Mouse (Mus musculus): ENCODE measurements around the gene Slco4a1. TPM values are rescaled to one million over a fixed set of nuclear protein-coding genes. Genes with fewer than 3 reads are reported as not detected.

Gene Slco4a1
- polyA plus RNA-seq, 1 experiment from 2014 or later, result 1.5 TPM

DNA sequence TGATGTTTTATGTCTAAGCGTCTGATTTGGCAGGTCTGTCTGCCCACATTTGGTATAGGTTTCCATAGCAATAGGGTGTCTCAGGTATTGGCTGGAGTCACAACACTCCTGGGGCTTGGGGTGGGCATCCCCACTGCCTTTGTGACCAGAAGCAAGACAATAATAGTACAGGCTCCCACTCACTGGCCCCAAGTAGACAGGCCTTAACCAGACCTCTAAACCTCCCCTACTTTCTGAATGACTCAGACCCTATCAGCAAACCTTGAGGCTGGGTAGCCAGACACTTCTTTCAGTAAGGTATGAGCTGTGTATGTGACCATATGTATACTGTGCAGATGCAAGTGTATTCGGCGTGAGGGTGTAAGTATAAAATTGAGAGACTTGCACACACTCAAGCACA, 18.8 kb downstream of the Slco4a1 start:
- no peak overlapping the region for H3K4me3 ChIP-seq (ENCODE audit: low read depth, low read length)
- no peaks in the 10 kb centered on the region; the same call in 1 of the 2 replicates for H3K4me1 ChIP-seq (replicated peaks; ENCODE audit: control insufficient read depth, insufficient read depth, low read length)
- no peak overlapping the region for H3K4me2 ChIP-seq
- H3K9ac ChIP-seq (ENCODE audit: low read depth, low read length), result no peak overlapping the region
- H3K36me3 ChIP-seq (ENCODE audit: control insufficient read depth, insufficient read depth, low read length), result no peaks in the 10 kb centered on the region
- WGBS, result 88% methylated on average over 3 of the region's 3 CpGs
- no peak for DNase-seq (ENCODE audit: low spot score)
- H3K9me3 ChIP-seq (ENCODE audit: control insufficient read depth, low read length), result no peaks in the 10 kb centered on the region
- H3K27ac ChIP-seq (ENCODE audit: low read depth, low read length), result no peak overlapping the region
- no peak for ATAC-seq (replicated peaks; ENCODE audit: low FRiP score)
- no peaks in the 10 kb centered on the region; the same call in 1 of the 2 replicates for H3K27me3 ChIP-seq (replicated peaks; ENCODE audit: control insufficient read depth, insufficient read depth, low read length)

DNA sequence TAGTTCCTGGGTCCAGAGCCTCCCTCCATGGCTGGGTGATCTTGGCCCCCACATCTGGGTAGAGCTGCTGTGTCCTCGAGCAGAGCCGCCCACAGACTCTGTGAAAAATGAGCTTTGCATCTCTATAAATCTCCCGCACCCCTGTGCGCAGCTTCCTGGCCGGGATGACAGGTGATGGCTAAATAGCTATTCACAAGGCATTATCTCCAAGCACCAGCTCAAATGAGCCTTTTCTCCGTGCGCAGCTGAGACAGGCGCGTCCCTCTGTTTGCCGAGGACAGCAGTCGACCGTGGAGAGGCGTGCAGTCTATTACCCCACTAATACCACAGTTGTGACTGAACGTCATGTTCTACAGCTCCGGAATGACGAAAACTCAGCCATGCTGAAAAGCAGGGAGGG, 26.2 kb downstream of the Slco4a1 start:
- WGBS, result 42% methylated on average over 16 of the region's 16 CpGs
- Histone ChIP-seq H3K36me3 (ENCODE audit: control insufficient read depth, insufficient read depth, low read length) (no peaks in the 10 kb centered on the region), H3K27me3 (replicated peaks; ENCODE audit: control insufficient read depth, insufficient read depth, low read length) (no peaks in the 10 kb centered on the region; the same call in 1 of the 2 replicates), H3K9ac (ENCODE audit: low read depth, low read length) (no peak overlapping the region), H3K27ac (ENCODE audit: low read depth, low read length) (no peak overlapping the region), H3K4me3 (ENCODE audit: low read depth, low read length) (no peak overlapping the region), H3K4me1 (replicated peaks; ENCODE audit: control insufficient read depth, insufficient read depth, low read length) (no peaks in the 10 kb centered on the region), H3K4me2 (no peak overlapping the region), H3K9me3 (ENCODE audit: control insufficient read depth, low read length) (no peaks in the 10 kb centered on the region)
- DNase-seq (ENCODE audit: low spot score), result no peak
- ATAC-seq (replicated peaks; ENCODE audit: low FRiP score), result no peak

- ATAC-seq (replicated peaks; ENCODE audit: low FRiP score), result no peak
- H3K27me3 ChIP-seq (replicated peaks; ENCODE audit: control insufficient read depth, insufficient read depth, low read length), result peaks cover 10% of the 10 kb centered on the region; the same call in 1 of the 2 replicates
These were observed 28.8 kb downstream of the Slco4a1 start for GRCm38 (mm10) chr2:180484882-180485281.

DNA sequence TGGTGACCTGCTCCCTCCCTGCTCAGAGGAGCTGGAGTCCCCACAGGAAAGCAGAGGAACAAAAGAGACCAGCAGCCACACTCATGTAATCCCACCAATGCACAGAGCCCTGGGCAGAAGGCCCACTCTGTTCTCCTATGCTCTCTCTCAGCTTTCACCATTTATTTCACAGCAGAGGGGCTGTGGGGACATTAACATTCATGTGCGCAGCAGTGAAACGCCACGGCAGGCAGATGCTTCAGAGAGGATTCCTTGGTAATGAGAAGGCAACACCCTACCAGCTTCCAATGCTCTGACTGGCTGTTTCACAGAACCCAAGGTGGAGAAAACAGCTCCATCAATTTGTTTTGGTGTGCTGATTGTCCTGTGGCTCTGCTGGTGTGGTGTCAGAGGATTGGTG, 29.3 kb downstream of the Slco4a1 start:
- Histone ChIP-seq H3K36me3 (ENCODE audit: control insufficient read depth, insufficient read depth, low read length) (no peaks in the 10 kb centered on the region), H3K9ac (ENCODE audit: low read depth, low read length) (no peak overlapping the region), H3K9me3 (ENCODE audit: control insufficient read depth, low read length) (no peaks in the 10 kb centered on the region), H3K27ac (ENCODE audit: low read depth, low read length) (no peak overlapping the region), H3K4me3 (ENCODE audit: low read depth, low read length) (no peak overlapping the region), H3K27me3 (replicated peaks; ENCODE audit: control insufficient read depth, insufficient read depth, low read length) (peaks cover 10% of the 10 kb centered on the region; the same call in 1 of the 2 replicates), H3K4me1 (replicated peaks; ENCODE audit: control insufficient read depth, insufficient read depth, low read length) (no peaks in the 10 kb centered on the region), H3K4me2 (no peak overlapping the region)
- no peak for DNase-seq (ENCODE audit: low spot score)
- no peak for ATAC-seq (replicated peaks; ENCODE audit: low FRiP score)
- 70% methylated on average over 3 of the region's 3 CpGs for WGBS

More at GRCm38 (mm10) chr2:180484882-180485281, 28.8 kb downstream of the Slco4a1 start:
- no peak overlapping the region for H3K9ac ChIP-seq (ENCODE audit: low read depth, low read length)
- WGBS, result 68% methylated on average over 4 of the region's 4 CpGs
- H3K4me3 ChIP-seq (ENCODE audit: low read depth, low read length), result no peak overlapping the region
- no peak overlapping the region for H3K27ac ChIP-seq (ENCODE audit: low read depth, low read length)
- H3K4me1 ChIP-seq (replicated peaks; ENCODE audit: control insufficient read depth, insufficient read depth, low read length), result no peaks in the 10 kb centered on the region
- no peak for DNase-seq (ENCODE audit: low spot score)
- no peaks in the 10 kb centered on the region for H3K9me3 ChIP-seq (ENCODE audit: control insufficient read depth, low read length)
- H3K36me3 ChIP-seq (ENCODE audit: control insufficient read depth, insufficient read depth, low read length), result no peaks in the 10 kb centered on the region
- H3K4me2 ChIP-seq, result no peak overlapping the region

DNA sequence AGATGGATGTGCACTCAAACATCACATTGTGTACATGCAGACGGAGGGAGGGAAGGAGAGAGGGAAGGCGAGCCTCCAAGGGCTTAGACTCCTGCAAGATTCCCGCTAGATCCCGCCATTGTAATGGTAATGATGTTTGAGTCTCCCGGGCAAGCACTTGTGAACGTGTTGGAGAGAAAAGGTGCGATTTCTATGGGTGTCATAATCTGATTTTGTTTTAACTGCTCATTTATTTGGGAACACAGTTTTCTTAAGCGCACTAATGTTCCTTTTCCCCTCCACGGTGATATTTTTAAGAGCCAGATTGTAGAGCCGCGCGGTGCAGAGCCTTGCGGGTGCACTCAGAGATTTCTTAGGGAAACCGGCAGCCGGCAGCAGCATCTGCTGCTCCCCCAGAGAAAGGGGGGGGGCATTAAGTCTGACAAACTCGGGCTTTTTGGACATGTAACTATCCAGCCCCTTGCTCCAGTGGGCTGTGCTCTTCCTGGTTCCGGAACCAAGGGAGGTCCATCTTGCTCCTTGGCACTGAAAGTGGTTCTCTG, 32.2 kb downstream of the Slco4a1 start:
- H3K4me1 ChIP-seq (replicated peaks; ENCODE audit: control insufficient read depth, insufficient read depth, low read length), result no peaks in the 10 kb centered on the region
- DNase-seq (ENCODE audit: low spot score) (no peak), ATAC-seq (replicated peaks; ENCODE audit: low FRiP score) (no peak)
- no peak overlapping the region for H3K4me2 ChIP-seq
- H3K4me3 ChIP-seq (ENCODE audit: low read depth, low read length), result no peak overlapping the region
- H3K9ac ChIP-seq (ENCODE audit: low read depth, low read length), result no peak overlapping the region
- H3K27ac ChIP-seq (ENCODE audit: low read depth, low read length), result no peak overlapping the region
- H3K36me3 ChIP-seq (ENCODE audit: control insufficient read depth, insufficient read depth, low read length), result no peaks in the 10 kb centered on the region
- 21% methylated on average over 17 of the region's 17 CpGs for WGBS
- no peaks in the 10 kb centered on the region for H3K9me3 ChIP-seq (ENCODE audit: control insufficient read depth, low read length)
- H3K27me3 ChIP-seq (replicated peaks; ENCODE audit: control insufficient read depth, insufficient read depth, low read length), result peaks cover 10% of the 10 kb centered on the region; the same call in 1 of the 2 replicates

DNA sequence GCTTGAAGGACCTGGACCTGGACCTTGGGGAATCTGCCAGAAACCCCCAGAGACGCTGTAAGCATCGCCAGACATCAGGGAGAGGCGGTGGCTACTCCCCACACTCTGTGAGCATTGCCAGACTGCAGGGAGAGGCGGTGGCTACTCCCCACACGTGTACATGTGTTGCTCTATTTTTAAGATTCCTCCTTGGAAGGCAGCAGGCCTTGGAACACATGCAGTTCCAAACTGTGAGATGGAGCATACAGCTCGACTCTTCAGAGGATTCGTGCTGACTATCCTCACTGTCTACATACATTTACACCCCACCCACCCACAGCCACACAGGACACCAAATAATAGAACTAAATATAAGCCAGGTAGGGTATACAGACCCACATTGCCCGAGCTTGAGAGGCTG, 39.9 kb downstream of the Slco4a1 start:
- no peak overlapping the region for H3K4me2 ChIP-seq
- no peaks in the 10 kb centered on the region for H3K36me3 ChIP-seq (ENCODE audit: control insufficient read depth, insufficient read depth, low read length)
- H3K4me1 ChIP-seq (replicated peaks; ENCODE audit: control insufficient read depth, insufficient read depth, low read length), result no peaks in the 10 kb centered on the region
- H3K9me3 ChIP-seq (ENCODE audit: control insufficient read depth, low read length), result no peaks in the 10 kb centered on the region
- H3K27ac ChIP-seq (ENCODE audit: low read depth, low read length), result no peak overlapping the region
- peaks cover 31% of the 10 kb centered on the region for H3K27me3 ChIP-seq (replicated peaks; ENCODE audit: control insufficient read depth, insufficient read depth, low read length)
- WGBS, result 66% methylated on average over 8 of the region's 8 CpGs
- no peak overlapping the region for H3K4me3 ChIP-seq (ENCODE audit: low read depth, low read length)
- no peak overlapping the region for H3K9ac ChIP-seq (ENCODE audit: low read depth, low read length)
- ATAC-seq (replicated peaks; ENCODE audit: low FRiP score), result no peak
- DNase-seq (ENCODE audit: low spot score), result no peak

- WGBS, result 2% methylated on average over 30 of the region's 30 CpGs
- Histone ChIP-seq H3K4me3 (ENCODE audit: low read depth, low read length) (peak within 1 kb of the TSS; percentile 23; the same call in 1 of the 2 replicates), H3K9me3 (ENCODE audit: control insufficient read depth, low read length) (no peaks in the 10 kb centered on the region), H3K9ac (ENCODE audit: low read depth, low read length) (no peak within 1 kb of the TSS), H3K36me3 (ENCODE audit: control insufficient read depth, insufficient read depth, low read length) (no peaks in the 10 kb centered on the region), H3K4me1 (replicated peaks; ENCODE audit: control insufficient read depth, insufficient read depth, low read length) (no peaks in the 10 kb centered on the region), H3K27me3 (replicated peaks; ENCODE audit: control insufficient read depth, insufficient read depth, low read length) (peaks cover 49% of the 10 kb centered on the region), H3K27ac (ENCODE audit: low read depth, low read length) (no peak within 1 kb of the TSS), H3K4me2 (peak within 1 kb of the TSS; percentile 54)
- DNase-seq (ENCODE audit: low spot score) (no peak), ATAC-seq (replicated peaks; ENCODE audit: low FRiP score) (no peak)
These were observed 43.7 kb downstream of the Slco4a1 start, which contains the start of gene Ntsr1 for GRCm38 (mm10) chr2:180499741-180500140. Gene Ntsr1, plus strand, starts transcription at chr2:180499976.

- no peaks in the 10 kb centered on the region for H3K4me1 ChIP-seq (replicated peaks; ENCODE audit: control insufficient read depth, insufficient read depth, low read length)
- peaks cover 49% of the 10 kb centered on the region for H3K27me3 ChIP-seq (replicated peaks; ENCODE audit: control insufficient read depth, insufficient read depth, low read length)
- H3K36me3 ChIP-seq (ENCODE audit: control insufficient read depth, insufficient read depth, low read length), result no peaks in the 10 kb centered on the region
- ATAC-seq (replicated peaks; ENCODE audit: low FRiP score), result no peak
- no peak overlapping the region; the same call in 1 of the 2 replicates for H3K4me3 ChIP-seq (ENCODE audit: low read depth, low read length)
- H3K4me2 ChIP-seq, result no peak overlapping the region; the same call in 1 of the 2 replicates
- H3K9me3 ChIP-seq (ENCODE audit: control insufficient read depth, low read length), result no peaks in the 10 kb centered on the region
- H3K27ac ChIP-seq (ENCODE audit: low read depth, low read length), result no peak overlapping the region
- no peak for DNase-seq (ENCODE audit: low spot score)
- no peak overlapping the region for H3K9ac ChIP-seq (ENCODE audit: low read depth, low read length)
- 37% methylated on average over 13 of the region's 13 CpGs for WGBS
These were observed 44.7 kb downstream of the Slco4a1 start for GRCm38 (mm10) chr2:180500726-180501125.

GRCm38 (mm10) chr2:180501217-180501967, 45.3 kb downstream of the Slco4a1 start:
- 29% methylated on average over 9 of the region's 9 CpGs for WGBS
- no peaks in the 10 kb centered on the region for H3K36me3 ChIP-seq (ENCODE audit: control insufficient read depth, insufficient read depth, low read length)
- H3K4me1 ChIP-seq (replicated peaks; ENCODE audit: control insufficient read depth, insufficient read depth, low read length), result no peaks in the 10 kb centered on the region
- H3K27ac ChIP-seq (ENCODE audit: low read depth, low read length), result no peak overlapping the region
- no peak overlapping the region for H3K4me2 ChIP-seq
- H3K9me3 ChIP-seq (ENCODE audit: control insufficient read depth, low read length), result no peaks in the 10 kb centered on the region
- no peak for ATAC-seq (replicated peaks; ENCODE audit: low FRiP score)
- no peak overlapping the region for H3K4me3 ChIP-seq (ENCODE audit: low read depth, low read length)
- DNase-seq (ENCODE audit: low spot score), result no peak
- no peak overlapping the region for H3K9ac ChIP-seq (ENCODE audit: low read depth, low read length)
- peaks cover 49% of the 10 kb centered on the region for H3K27me3 ChIP-seq (replicated peaks; ENCODE audit: control insufficient read depth, insufficient read depth, low read length)
